Mouse (Mus musculus) liver, embryonic 14.5 days (tissue): ENCODE measurements around the gene Olfr424.

ENCODE experiments used
- CTCF ChIP-seq: IDR thresholded peaks from 2 replicates; pipeline ENCODE4 v1.5.1; 2016; ENCODE audit warnings: antibody characterized with exemption, low read depth, control low read depth
- EP300 ChIP-seq: IDR thresholded peaks from 2 replicates; pipeline ENCODE4 v1.6.1; 2016; ENCODE audit warnings: antibody characterized with exemption, low read depth

DNA sequence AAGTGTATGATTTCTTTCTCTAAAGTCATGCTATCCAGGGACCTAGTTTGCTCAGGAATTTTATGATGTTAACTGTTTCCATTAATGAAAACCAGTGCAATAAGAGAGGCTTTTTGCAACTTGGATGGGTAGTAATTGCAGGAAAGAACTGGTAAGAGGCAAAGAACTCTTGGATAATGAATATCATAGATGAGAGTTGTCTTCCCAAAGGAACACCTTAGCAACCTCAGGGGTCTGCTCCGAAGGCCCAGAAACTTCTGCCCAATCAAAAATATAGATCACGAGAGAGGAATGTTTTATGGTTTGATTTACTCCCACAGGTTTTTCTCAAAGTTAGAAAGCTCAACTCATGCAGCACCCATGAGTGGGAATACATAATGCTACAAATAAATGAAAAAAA is 47.3 kb upstream of the Olfr424 start, which contains the start of gene Olfr429:
- TF ChIP-seq CTCF (no peak), EP300 (no peak)
